Mouse (Mus musculus): ENCODE results near the gene Wwox. TPM values are rescaled to one million over a fixed set of nuclear protein-coding genes. Genes with fewer than 3 reads are reported as not detected.

Wwox gene
- total and polyA plus RNA-seq, 3 experiments: 7.6 to 61.8 (median 12.2) TPM

GRCm38 (mm10) chr8:115156142-115156541 lies 716.7 kb downstream of the Wwox start:
- Histone ChIP-seq H3K4me1 (ENCODE audit: control insufficient read depth in 1 of 2, insufficient read depth in 2 of 2, low read length in 2 of 2) (no peaks in the 10 kb centered on the region), H3K27me3 (ENCODE audit: control insufficient read depth in 1 of 2, insufficient read depth in 2 of 2, low read length in 2 of 2) (no peaks in the 10 kb centered on the region), H3K9me3 (replicated peaks; ENCODE audit: insufficient read depth, low read length) (no peaks in the 10 kb centered on the region), H3K9ac (ENCODE audit: control insufficient read depth, low read depth, low read length, poor library complexity, severe bottlenecking) (no peak overlapping the region), H3K79me2 (ENCODE audit: control insufficient read depth, insufficient read depth, low read length, poor library complexity) (no peaks in the 10 kb centered on the region), H3K4me3 (ENCODE audit: control insufficient read depth in 1 of 2, insufficient read depth in 1 of 2, low read depth in 2 of 2, low read length in 2 of 2) (no peak overlapping the region), H3K36me3 (ENCODE audit: control insufficient read depth in 1 of 2, insufficient read depth in 2 of 2, low read length in 2 of 2) (no peaks in the 10 kb centered on the region), H3K27ac (ENCODE audit: control insufficient read depth, low read depth, low read length) (no peak overlapping the region)
- DNase-seq (ENCODE audit: low read depth, low spot score): no peak
- TF ChIP-seq CTCF (IDR thresholded peaks at IDR 0.05 in 2 of 3, conservative IDR thresholded peaks at IDR 0.05 in 1 of 3; ENCODE audit: control insufficient read depth in 1 of 3, insufficient read depth in 1 of 3, low read depth in 2 of 3, low read length in 3 of 3, poor library complexity in 1 of 3, severe bottlenecking in 1 of 3) (no peak), ZC3H11A (IDR thresholded peaks at IDR 0.05; ENCODE audit: low read depth, low read length) (no peak), MYC (IDR thresholded peaks at IDR 0.05; ENCODE audit: low read depth, low read length) (no peak), NELFE (IDR thresholded peaks at IDR 0.05; ENCODE audit: low read depth, low read length) (no peak), USF1 (IDR thresholded peaks at IDR 0.05; ENCODE audit: low read depth, low read length) (no peak), EP300 (IDR thresholded peaks at IDR 0.05; ENCODE audit: low read depth in 1 of 2, low read length in 2 of 2) (no peak), MXI1 (IDR thresholded peaks at IDR 0.05; ENCODE audit: low read depth, low read length) (no peak), GABPA (IDR thresholded peaks at IDR 0.05; ENCODE audit: low read depth, low read length) (no peak), USF2 (IDR thresholded peaks at IDR 0.05; ENCODE audit: borderline replicate concordance in 1 of 2, insufficient read depth in 1 of 2, low read depth in 1 of 2, low read length in 2 of 2) (no peak), MAFK (IDR thresholded peaks at IDR 0.05; ENCODE audit: borderline replicate concordance, low read depth, low read length) (no peak)

GRCm38 (mm10) chr8:115157977-115158720 lies 718.7 kb downstream of the Wwox start:
- H3K4me3 ChIP-seq (ENCODE audit: control insufficient read depth in 1 of 2, insufficient read depth in 1 of 2, low read depth in 2 of 2, low read length in 2 of 2): no peak overlapping the region
- H3K79me2 ChIP-seq (ENCODE audit: control insufficient read depth, insufficient read depth, low read length, poor library complexity): no peaks in the 10 kb centered on the region
- no peak for DNase-seq (ENCODE audit: low read depth, low spot score)
- no peak overlapping the region for H3K27ac ChIP-seq (ENCODE audit: control insufficient read depth, low read depth, low read length)
- H3K4me1 ChIP-seq (ENCODE audit: control insufficient read depth in 1 of 2, insufficient read depth in 2 of 2, low read length in 2 of 2): no peaks in the 10 kb centered on the region
- H3K9me3 ChIP-seq (replicated peaks; ENCODE audit: insufficient read depth, low read length): no peaks in the 10 kb centered on the region
- H3K36me3 ChIP-seq (ENCODE audit: control insufficient read depth in 1 of 2, insufficient read depth in 2 of 2, low read length in 2 of 2): no peaks in the 10 kb centered on the region
- H3K27me3 ChIP-seq (ENCODE audit: control insufficient read depth in 1 of 2, insufficient read depth in 2 of 2, low read length in 2 of 2): no peaks in the 10 kb centered on the region
- TF ChIP-seq POLR2AphosphoS2 (IDR thresholded peaks at IDR 0.05; ENCODE audit: low read length) (no peak), POLR2AphosphoS5 (IDR thresholded peaks at IDR 0.05; ENCODE audit: borderline replicate concordance, low read depth, low read length) (no peak), MXI1 (IDR thresholded peaks at IDR 0.05; ENCODE audit: low read depth, low read length) (no peak), MAX (IDR thresholded peaks at IDR 0.05; ENCODE audit: low read length) (no peak), ZC3H11A (IDR thresholded peaks at IDR 0.05; ENCODE audit: low read depth, low read length) (no peak), KAT2A (conservative IDR thresholded peaks at IDR 0.05; ENCODE audit: low read depth, low read length) (no peak), RAD21 (IDR thresholded peaks at IDR 0.05; ENCODE audit: low read depth, low read length) (no peak), NRF1 (IDR thresholded peaks at IDR 0.05; ENCODE audit: insufficient read depth, low read depth, low read length, poor library complexity, severe bottlenecking) (no peak)
- H3K9ac ChIP-seq (ENCODE audit: control insufficient read depth, low read depth, low read length, poor library complexity, severe bottlenecking): no peak overlapping the region
